Mouse (Mus musculus) monocyte, adult 2 months (primary cell): Measurements from ENCODE around the gene 4930467E23Rik.
"Not testable (repeated sequence)": the region's sequence is repeated elsewhere in the genome, so short reads cannot be mapped to it uniquely, and the experiment has no call there.

Experiments used
- DNase-seq, 2 experiments: peaks; one replicate each; pipeline ENCODE4 v3.0.0; 2022; ENCODE audit warnings: low spot score in 2 of 2, low read depth in 1 of 2

Gene 4930467E23Rik

DNA sequence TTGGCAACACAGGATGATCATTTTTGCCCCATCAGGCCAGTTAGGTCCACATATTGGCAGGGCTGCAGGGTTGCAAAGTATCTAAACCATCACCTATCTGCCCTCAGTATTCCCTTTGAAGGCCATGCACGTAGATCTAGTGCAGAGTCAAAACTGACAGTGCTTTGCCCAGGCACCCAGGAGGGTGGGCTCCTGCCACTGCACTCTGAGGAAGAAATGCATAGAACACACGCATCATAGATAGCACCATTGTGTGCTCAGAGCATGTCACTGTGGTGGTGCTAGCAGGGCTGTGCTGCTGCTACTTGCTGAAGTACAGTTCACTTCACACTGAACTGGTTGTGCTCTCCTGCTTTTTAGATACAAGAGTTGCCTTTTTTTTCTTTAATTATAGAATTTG is at the start of gene 4930467E23Rik:
Gene 4930467E23Rik (plus strand): TSS at position 301 of the 400 bp plus-strand sequence.
- DNase-seq: not testable (repeated sequence)

DNA sequence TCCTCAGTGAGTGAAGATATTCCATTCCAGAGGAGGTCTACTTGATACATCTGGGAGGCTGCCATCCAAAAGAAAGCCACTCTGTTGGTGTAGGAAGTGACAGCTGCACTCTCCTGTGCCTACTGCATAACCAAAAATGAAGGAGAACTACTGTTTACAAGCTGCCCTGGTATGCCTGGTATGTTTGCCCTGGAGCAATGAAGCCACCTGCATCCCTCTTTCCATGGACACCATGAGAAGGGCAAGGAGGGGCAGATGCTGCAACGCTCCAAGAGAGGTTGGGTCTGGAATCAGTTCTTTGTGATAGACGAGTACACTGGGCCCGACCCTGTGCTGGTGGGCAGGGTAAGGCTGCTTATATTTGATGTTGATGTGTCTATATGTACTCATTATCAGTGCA is 47.1 kb upstream of the 4930467E23Rik start:
- DNase-seq: not testable (repeated sequence)

DNA sequence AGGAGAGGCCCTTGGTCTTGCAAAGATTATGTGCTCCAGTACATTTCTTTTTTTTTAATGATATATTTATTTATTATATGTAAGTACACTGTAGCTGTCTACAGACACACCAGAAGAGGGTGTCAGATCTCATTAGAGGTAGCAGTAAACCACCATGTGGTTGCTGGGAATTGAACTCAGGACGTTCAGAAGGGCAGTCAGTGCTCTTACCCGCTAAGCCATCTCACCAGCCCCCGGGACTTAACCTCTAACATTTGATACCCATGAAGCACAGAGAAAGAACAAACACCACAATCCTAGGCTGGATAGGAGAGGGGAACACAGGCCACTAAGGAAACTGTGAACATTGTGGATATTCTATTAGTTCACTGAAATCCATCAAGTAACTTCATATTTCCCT is 43.9 kb upstream of the 4930467E23Rik start:
- not testable (repeated sequence) for DNase-seq

DNA sequence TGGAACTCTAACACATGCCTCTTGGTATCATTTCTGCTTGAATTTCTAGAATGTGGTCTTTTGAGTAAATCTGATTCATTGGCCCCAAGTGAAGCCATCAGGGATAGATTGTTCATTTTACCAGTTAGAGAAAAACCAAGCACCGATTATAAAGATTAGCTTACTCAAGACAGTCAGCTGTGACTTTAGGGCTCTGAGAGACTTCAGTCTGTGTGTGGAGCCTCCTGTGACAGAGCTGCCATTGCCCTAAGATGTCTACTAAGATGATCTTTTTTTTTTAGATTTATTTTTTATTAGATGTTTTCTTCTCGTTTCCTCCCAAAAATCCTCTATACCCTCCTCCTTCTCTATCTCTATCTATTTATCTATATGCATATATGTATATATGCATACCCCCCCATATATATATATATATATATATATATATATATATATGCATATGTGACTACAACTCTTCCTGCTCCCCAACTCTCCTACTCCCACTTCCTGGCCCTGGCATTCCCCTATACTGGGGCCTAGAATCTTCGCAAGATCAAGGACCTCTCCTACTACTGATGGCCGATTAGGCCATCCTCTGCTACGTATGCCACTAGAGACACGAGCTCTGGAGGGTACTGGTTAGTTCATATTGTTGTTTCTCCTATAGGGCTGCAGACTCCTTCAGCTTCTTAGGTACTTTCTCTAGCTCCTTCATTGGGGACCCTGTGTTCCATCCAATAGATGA is 40.4 kb upstream of the 4930467E23Rik start:
- DNase-seq: not testable (repeated sequence)

DNA sequence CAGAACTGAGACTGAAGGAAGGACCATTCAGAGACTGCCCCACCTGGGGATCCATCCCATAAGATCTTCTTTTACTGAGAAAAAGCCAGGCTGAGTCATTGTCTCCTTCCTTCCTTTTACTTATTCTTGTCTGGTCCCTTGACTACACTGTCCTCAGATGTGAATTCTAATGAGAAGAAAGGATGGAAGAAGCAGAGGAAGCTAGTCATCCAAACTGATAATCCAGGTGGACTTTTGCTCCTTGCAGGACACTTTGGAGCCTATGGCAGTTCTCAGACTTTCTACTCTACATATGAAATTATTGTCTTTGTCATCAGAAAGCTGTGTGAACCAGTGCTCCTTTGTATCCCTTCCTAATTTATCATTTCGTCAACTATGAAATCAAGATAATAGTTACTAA is 39.6 kb upstream of the 4930467E23Rik start:
- DNase-seq: not testable (repeated sequence)

DNA sequence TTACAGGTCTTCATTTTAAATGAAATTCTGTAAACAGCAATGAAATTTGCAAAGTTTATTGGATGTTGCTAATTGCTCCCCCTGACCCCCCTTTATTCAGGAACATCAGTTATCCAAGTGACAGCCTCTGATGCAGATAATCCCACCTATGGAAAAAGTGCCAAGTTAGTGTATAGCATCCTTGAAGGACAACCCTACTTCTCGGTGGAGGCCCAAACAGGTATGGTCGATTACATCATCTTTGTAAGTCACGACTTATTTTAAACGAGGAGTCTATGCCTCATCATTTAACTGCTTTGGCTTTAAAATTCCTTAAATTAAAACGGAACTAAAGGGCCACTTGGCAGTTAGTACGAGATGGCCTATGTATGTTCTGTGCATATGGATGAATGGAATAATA is 38.0 kb upstream of the 4930467E23Rik start:
- DNase-seq: not testable (repeated sequence)

DNA sequence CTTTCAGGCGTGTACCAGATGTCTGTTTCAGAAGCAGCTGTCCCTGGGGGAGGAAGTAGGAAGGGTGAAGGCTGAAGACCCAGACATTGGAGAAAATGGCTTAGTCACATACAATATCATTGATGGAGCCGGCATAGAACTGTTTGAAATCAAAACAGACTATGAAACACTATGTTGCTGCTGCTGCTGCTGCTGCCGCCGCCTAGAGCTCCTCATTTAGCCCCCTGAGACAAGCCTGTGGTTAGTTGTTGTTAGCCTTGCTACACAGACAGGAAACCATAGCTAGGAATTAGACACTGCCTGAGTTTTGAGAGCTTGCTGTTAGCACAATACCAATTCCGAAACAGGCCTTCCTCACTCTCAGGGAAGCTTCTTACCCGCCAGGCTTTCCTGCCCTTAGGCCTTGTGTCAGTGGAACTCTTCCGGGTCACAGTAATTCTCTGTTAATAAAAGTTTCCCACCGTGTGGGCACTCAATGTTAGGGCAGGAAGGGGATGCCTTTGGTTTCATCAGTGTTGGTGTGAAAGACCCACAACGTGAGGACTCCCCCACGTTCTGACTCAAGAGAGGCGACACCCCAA is 31.8 kb upstream of the 4930467E23Rik start:
- not testable (repeated sequence) for DNase-seq

DNA sequence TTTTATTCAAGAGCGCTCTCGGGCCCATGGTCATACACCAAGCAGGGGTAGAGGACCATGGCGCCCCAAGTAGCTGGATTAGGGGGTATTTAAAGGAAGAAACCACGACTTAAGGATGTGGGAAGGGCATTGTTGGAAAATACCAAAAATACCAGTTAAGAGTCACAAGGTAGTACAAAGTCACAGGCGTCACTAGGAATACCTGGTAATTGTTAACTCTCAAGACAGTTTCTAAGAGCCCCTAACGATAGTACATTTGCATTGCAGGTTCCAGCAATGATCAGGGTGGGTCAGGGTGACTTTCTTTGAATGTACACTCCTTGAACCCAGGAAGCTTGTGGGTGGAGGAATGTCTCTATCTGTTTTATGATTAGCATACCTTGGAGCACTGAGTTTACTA is 31.3 kb upstream of the 4930467E23Rik start:
- not testable (repeated sequence) for DNase-seq

DNA sequence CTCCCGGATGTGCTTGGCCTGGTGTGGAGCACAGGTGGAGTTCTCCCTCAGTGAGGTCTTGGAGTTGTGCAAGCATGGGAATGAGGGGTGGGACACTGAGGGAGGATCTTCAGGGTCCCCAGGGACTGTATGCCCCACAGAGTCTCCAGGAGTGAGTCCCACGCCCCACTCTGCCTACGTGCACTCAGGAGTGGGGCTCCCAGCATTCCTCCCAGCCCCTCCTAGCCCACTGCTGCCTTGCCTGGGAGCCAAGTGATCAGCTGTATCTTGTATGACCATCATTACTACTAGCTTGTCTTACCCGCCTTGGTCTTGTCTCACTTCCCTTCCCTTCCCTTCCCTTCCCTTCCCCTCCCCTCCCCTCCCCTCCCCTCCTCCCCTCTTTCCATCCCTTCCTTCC is 30.7 kb upstream of the 4930467E23Rik start:
- DNase-seq: not testable (repeated sequence)

DNA sequence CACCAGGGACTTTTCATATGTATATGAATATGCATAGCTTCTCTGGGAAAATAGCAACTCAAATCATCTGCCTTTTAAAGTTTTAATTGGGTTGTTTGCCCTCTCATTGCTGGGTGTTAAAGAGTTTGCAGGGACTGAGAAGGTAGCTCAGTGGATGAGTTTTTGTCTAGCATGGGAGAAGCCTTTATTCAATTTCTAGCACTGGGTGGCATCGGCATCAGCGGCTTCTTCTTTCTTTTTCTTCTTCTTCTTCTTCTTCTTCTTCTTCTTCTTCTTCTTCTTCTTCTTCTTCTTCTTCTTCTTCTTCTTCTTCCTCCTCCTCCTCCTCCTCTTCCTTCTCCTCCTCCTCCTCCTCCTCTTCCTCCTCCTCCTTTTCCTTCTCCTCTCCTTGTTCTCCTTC is 28.1 kb upstream of the 4930467E23Rik start:
- not testable (repeated sequence) for DNase-seq

DNA sequence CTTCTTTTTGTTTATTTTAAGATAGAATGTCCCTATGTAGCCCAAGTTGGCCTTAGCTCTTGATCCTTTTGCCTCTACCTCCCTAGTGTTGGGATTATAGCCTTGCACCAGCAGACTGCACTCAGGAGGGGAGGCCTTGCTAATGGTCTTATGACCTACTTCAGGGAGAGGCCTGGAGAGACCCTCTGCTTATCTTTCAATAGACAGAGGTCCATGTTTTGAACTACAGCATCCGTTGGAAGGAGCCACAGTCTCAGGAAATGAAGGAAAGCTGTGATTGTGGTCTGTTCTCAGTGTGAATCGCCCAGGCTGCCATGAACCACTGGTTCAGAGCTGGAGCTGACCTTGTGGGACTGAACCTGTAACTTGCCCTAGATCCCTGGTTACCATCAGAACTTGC is 27.1 kb upstream of the 4930467E23Rik start:
- not testable (repeated sequence) for DNase-seq

DNA sequence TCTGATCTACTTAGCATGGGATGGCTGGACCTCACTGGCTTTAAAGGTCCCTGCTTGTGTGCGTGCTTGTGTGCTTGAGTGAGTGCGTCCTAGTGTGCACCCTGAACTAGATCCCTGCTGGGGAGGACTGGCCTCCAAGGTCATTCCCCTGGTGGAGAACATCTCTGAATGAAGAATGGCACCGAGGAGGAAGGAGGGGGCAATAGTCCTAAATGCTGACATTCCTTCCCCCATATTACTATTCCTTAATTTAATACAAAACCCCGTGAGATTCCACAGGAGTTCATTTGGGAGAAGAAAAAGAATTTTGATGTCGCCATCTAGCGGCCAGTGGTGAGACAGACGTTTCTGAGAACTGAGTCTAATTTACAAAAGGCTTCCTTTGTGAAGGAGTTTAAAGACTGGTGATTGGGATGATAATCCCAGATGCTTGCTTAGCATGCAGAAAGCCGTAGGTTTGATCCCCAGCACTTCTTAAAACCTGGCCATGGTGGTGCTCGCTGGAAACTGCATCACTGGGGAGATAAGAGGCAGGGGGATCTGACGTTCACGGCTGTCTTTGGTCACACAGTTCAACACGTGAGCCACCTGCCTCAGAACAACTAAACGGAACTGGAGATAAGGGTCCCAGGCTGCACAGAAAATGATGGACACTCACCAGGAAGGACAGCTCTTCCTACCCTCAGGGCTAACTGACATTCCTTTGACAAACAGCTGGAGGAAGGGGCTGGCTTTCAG is 26.2 kb upstream of the 4930467E23Rik start:
- DNase-seq: peak in 1 of 2 experiments; percentile 66

DNA sequence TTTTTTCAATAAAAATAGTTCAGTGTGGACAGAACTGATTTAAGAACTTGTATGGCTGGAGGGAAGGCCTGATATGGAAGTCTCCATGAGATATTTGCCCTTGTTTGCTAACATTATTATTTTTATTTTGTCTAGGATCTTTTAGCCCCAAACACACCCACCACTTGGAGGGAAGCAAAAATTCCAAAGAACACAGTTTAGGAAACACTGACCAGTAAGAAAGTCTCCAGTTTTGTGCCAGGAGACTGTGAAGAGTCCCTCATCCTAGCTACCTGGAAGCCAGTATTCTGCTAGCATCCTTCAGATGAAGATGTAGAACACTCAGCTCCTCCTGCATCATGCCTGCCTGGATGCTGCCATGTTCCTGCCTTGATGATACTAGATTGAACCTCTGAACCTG is 25.5 kb upstream of the 4930467E23Rik start:
- DNase-seq: not testable (repeated sequence)

DNA sequence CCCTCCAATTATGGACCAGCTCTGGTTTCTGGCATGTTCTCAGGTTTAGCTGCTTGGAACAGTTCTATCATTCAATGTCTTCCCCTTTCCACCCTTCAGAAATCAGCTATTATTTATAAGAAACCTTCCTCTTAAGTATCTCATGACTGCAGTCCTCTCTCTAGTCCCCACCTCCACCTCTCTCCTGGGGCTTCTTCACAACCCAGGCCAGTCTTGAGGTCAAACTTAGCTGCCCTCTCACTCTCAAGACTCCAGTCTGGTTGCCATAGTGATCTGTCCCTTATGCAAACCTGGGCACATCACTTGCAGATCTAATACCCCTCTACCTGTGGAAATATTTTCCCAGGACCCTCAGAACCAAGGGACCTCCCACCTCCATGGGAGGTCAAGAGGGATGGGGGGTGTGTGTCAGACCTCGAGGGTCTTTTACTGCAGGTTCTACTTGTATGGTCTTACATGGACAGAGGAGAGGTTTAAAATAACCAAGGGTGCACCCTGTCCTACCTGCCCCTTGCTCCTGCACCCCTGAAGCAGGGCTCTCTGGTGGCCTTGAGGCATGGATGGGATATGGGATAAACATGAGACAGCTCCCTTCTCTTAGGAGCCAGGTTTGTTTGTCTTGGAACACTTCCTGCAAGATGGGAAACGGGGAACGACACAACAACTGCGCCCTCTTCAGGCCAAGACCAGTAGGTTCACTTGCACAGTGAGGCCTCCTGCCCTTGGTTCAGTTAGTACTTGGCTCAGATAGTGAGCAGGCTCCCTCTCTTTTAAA is 24.7 kb upstream of the 4930467E23Rik start:
- DNase-seq: not testable (repeated sequence)

DNA sequence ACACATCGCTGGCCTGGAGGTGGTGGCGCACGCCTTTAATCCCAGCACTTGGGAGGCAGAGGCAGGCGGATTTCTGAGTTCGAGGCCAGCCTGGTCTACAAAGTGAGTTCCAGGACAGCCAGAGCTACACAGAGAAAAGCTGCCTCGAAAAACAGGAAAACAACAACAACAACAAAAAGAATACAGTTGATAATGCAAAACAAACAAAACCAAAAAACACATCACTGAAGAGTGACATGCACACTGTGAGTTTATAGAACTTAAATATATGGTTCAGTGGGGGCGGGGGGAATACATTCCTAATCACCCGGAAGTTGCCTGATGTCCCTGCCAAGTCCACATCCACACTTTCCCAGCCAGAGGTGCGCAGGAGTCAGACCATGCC is 24.2 kb upstream of the 4930467E23Rik start:
- DNase-seq: not testable (repeated sequence)

DNA sequence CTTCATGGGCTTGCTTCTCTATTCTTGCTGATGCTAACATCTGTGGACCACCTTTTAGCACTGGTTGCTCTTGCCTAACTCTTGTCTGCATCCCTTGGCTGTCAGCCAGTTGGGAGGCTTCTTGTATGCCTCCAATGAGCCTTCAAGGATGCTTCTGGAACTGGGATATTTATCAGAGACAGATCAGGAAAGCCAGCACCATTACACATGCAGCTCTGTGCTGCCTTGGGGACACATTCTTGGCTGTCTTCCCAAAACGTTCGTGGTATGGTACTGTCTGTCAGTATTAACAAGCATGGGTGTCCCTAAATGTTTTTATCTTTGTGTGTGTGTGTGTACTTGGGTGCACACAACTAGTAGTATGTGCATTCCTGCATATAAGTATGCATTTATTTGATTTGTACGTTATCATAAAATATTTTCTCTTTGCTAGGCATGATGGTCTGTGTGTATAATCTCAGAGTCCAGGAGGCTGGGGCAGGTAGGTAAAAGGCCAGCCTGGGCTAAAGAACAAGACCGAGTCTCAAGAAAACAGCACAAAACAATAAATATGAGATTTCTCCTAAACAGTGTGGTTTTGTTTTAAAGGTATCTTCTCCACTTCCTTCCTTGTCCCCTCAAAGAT is 23.2 kb upstream of the 4930467E23Rik start:
- not testable (repeated sequence) for DNase-seq

DNA sequence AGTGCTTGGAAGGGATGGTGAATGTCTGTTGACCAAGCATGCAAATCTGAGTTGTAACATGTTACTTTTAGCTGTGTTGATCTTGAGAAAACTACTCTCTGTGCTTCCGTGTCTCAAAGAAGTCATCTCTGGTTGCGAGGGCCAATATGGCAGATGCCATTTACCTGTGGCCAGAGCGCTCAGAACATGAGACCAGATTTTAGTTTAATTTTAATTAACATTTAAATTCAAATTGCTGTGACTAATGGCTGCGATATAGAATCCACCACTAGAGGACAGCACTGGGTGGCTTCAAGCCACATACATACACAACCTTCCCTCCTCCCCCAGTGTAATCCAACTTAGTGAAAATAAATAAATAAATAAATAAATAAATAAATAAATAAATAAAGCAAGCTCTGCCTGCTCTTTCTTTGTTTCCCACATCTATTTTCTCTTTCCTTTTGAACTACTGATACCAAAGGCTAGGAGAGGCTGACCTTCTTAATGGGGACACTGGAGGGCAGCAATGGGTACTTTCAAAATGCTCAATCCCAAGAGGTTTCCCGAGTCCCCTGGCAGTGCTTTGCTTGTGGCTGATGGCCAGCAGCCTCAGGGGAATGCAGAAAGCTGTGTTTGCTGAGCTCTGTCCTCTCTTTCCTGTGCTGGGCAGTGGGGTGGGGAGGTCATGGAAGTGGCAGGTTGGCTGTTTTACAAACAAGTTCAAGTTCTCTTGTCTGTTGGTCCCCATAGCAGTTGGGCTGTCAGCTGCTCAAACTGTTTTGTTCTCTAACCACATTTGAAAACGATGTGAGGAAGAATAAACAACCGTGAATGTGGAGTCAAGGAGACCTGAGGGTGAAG is 22.2 kb upstream of the 4930467E23Rik start:
- not testable (repeated sequence) for DNase-seq

DNA sequence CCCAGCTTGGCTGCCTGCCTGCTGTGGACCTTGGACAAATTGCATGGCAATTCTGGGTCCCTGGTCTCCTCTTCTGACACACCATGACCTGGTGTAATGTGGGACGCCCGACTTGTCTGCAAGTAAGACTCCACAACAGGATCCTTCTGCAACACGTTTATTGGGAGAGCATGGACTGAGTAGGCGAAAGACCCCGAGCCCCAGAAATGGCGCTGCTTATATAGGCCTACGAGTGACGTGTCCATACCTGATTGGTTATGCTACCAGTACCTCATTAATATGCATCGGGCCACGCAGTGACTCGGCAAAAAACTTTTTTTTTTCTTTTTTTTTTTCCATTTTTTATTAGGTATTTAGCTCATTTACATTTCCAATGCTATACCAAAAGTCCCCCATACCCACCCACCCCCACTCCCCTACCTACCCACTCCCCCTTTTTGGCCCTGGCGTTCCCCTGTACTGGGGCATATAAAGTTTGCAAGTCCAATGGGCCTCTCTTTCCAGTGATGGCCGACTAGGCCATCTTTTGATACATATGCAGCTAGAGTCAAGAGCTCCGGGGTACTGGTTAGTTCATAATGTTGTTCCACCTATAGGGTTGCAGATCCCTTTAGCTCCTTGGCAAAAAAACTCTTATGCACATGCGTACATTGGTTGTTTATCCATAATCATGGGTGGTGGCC is 21.5 kb upstream of the 4930467E23Rik start:
- not testable (repeated sequence) for DNase-seq

DNA sequence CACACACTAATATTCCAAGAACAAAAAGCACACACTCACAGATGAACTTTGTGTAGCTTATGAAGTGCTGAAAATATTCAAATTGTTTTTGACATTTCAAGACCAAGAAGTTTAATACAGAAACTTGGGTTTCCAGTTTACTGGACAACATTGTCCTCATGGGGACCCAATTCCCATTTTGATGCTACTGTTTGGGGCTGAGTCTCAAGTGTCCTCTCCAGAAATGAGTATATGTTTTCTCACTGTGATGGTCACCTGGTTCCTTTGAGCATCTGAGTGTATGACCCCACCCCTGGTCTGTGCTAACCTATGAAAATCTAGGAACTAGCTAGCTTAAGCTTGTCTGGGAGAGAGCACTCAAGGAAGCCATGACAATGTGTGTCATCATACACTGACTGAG is 20.4 kb upstream of the 4930467E23Rik start:
- DNase-seq: not testable (repeated sequence)
